ENCODE assay signal across 9 mouse cellular contexts in genomic region chr1:121180273-121181030, GRCm38 (mm10).
DNase-seq lines count a peak whose midpoint lies in the region; ATAC-seq lines count a peak whose summit lies in the region.
"Had no signal": no experiment of that assay in that cellular context is flagged by ENCODE, and none has a peak within 500 bp of the region (broad histone marks: within the 10 kb centered on the region; RNA-seq: fewer than 3 reads in every experiment).

No protein-coding gene starts in this region.

- H3K4me3 ChIP-seq in forebrain, embryonic 16.5 days (replicated peaks; ENCODE audit: low read length): no peak overlapping the region
- H3K4me3 ChIP-seq in hindbrain, embryonic 13.5 days: no peak overlapping the region
- H3K4me3 ChIP-seq: heart, embryonic 13.5 days had no signal

- no peak overlapping the region; the same call in 1 of the 2 replicates for H3K4me2 ChIP-seq in forebrain, embryonic 16.5 days (ENCODE audit: low read length)
- 0 out of 2 replicates have a peak overlapping the region, but pooled peaks have one; percentile 19 for H3K4me2 ChIP-seq in hindbrain, embryonic 13.5 days
- H3K4me2 ChIP-seq: heart, embryonic 13.5 days had no signal

- no peak overlapping the region for H3K9ac ChIP-seq in forebrain, embryonic 16.5 days (replicated peaks; ENCODE audit: low read depth, low read length)
- H3K9ac ChIP-seq in hindbrain, embryonic 13.5 days: no peak overlapping the region
- H3K9ac ChIP-seq: heart, embryonic 13.5 days had no signal

- WGBS in forebrain, embryonic 16.5 days: 22% methylated on average over 19 of the region's 20 CpGs
- WGBS in hindbrain, embryonic 13.5 days: 12% methylated on average over 20 of the region's 20 CpGs

- H3K27ac ChIP-seq in forebrain, embryonic 16.5 days (ENCODE audit: low read length): no peak overlapping the region
- no peak overlapping the region for H3K27ac ChIP-seq in hindbrain, embryonic 13.5 days
- H3K27ac ChIP-seq: heart, embryonic 13.5 days had no signal

- H3K27me3 ChIP-seq in forebrain, embryonic 16.5 days (replicated peaks; ENCODE audit: control insufficient read depth, insufficient read depth, low read length): peaks cover 48% of the 10 kb centered on the region
- H3K27me3 ChIP-seq in hindbrain, embryonic 13.5 days: peaks cover 65% of the 10 kb centered on the region

- H3K36me3 ChIP-seq in forebrain, embryonic 16.5 days (ENCODE audit: control insufficient read depth, insufficient read depth): no peaks in the 10 kb centered on the region
- no peaks in the 10 kb centered on the region for H3K36me3 ChIP-seq in hindbrain, embryonic 13.5 days
- H3K36me3 ChIP-seq: heart, embryonic 13.5 days had no signal

- H3K4me1 ChIP-seq in forebrain, embryonic 16.5 days (replicated peaks; ENCODE audit: control insufficient read depth, insufficient read depth, low read length): peaks cover 11% of the 10 kb centered on the region
- peaks cover 12% of the 10 kb centered on the region for H3K4me1 ChIP-seq in hindbrain, embryonic 13.5 days (replicated peaks)

- peak; percentile 82 for ATAC-seq in forebrain, embryonic 16.5 days
- ATAC-seq in hindbrain, embryonic 13.5 days (ENCODE audit: low FRiP score): peak; percentile 53; the same call in 1 of the 2 replicates
- no peak for ATAC-seq in erythroid progenitor cell, adult 5-6 weeks (replicated peaks; ENCODE audit: low FRiP score, poor library complexity, severe bottlenecking)

- H3K9me3 ChIP-seq in forebrain, embryonic 16.5 days (ENCODE audit: control insufficient read depth, low read length): no peaks in the 10 kb centered on the region
- H3K9me3 ChIP-seq in hindbrain, embryonic 13.5 days: no peaks in the 10 kb centered on the region
- H3K9me3 ChIP-seq: heart, embryonic 13.5 days had no signal

- peak; percentile 97 for DNase-seq in NIH3T3 (ENCODE audit: low read depth)
- peak; percentile 50 for DNase-seq in cerebellum, adult 11-12 months
- DNase-seq in layer of hippocampus, postnatal 10 days (ENCODE audit: low spot score in 2 of 2): peak; percentile 79 to 87
- peak; percentile 64 for DNase-seq in lung, postnatal 25 days (ENCODE audit: low spot score)
- peak; percentile 90 to 91 for DNase-seq in right cerebral cortex, adult 2 months (ENCODE audit: low spot score in 2 of 2)
